Mouse (Mus musculus) CH12.LX (cell line): Measurements from ENCODE around the gene Tmem150a.

Experiments
- CTCF ChIP-seq, 2 experiments: IDR thresholded peaks in 1 of 2; conservative IDR thresholded peaks in 1 of 2; 2 replicates each; pipeline ENCODE4 v1.5.1; 2011 to 2012; ENCODE audit warnings: low read depth in 2 of 2, low read length in 2 of 2, improper control_type of control experiment in 1 of 2, inconsistent platforms in 1 of 2, mild to moderate bottlenecking in 1 of 2, moderate library complexity in 1 of 2
- EP300 ChIP-seq: IDR thresholded peaks from 2 replicates; pipeline ENCODE4 v1.6.1; 2011; ENCODE audit warnings: low read length, improper control_type of control experiment
- JUN ChIP-seq: IDR thresholded peaks from 2 replicates; pipeline ENCODE4 v1.6.1; 2011; ENCODE audit warnings: low read depth, mild to moderate bottlenecking, low read length, improper control_type of control experiment, moderate library complexity; ENCODE audit not compliant: insufficient read depth
- MAX ChIP-seq: IDR thresholded peaks from 2 replicates; pipeline ENCODE4 v1.6.1; 2011; ENCODE audit warnings: low read length, improper control_type of control experiment
- POLR2A ChIP-seq: IDR thresholded peaks from 2 replicates; pipeline ENCODE4 v1.6.1; 2011; ENCODE audit warnings: low read depth, mild to moderate bottlenecking, improper control_type of control experiment, low read length
- SIN3A ChIP-seq: IDR thresholded peaks from 2 replicates; pipeline ENCODE4 v1.6.1; 2012; ENCODE audit warnings: low read length, improper control_type of control experiment, inconsistent platforms
- ZMIZ1 ChIP-seq: IDR thresholded peaks from 2 replicates; pipeline ENCODE4 v1.6.1; 2012; ENCODE audit warnings: low read depth, mild to moderate bottlenecking, inconsistent platforms, low read length, improper control_type of control experiment
- ZNF384 ChIP-seq: IDR thresholded peaks from 2 replicates; pipeline ENCODE4 v1.6.1; 2012; ENCODE audit warnings: low read depth, low read length, improper control_type of control experiment, inconsistent platforms

- TF ChIP-seq POLR2A (peak; percentile 86), ZNF384 (no peak), EP300 (no peak), SIN3A (peak; percentile 67), JUN (no peak), CTCF (conservative IDR thresholded peaks at IDR 0.05 in 1 of 2, IDR thresholded peaks at IDR 0.05 in 1 of 2; ENCODE audit: low read depth in 2 of 2, low read length in 2 of 2) (peak in 1 of 2 experiments; percentile 51; a peak in 2 of 4 replicates), ZMIZ1 (peak; percentile 76), MAX (peak; percentile 39; the same call in 1 of the 2 replicates)
Measured at GRCm38 (mm10) chr6:72347166-72347941, 7.9 kb upstream of the Tmem150a start, which contains the start of gene 0610030E20Rik.
